Mouse (Mus musculus): ENCODE data around the gene Map4k1.

- TF ChIP-seq CTCF (IDR thresholded peaks at IDR 0.05; ENCODE audit: low read depth, low read length), result no peak
- TF ChIP-seq POLR2A (IDR thresholded peaks at IDR 0.05; ENCODE audit: borderline replicate concordance, low read depth, low read length), result no peak
These were observed 11.6 kb downstream of the Map4k1 start for GRCm38 (mm10) chr7:28993402-28993801.
